Mouse (Mus musculus) stomach, postnatal 0 days (tissue): ENCODE data around the gene Tob2.

ENCODE experiments used
- CTCF ChIP-seq: IDR thresholded peaks from 2 replicates; pipeline ENCODE4 v1.5.1; 2016; ENCODE audit warnings: antibody characterized with exemption, low read depth, mild to moderate bottlenecking, moderate library complexity
- EP300 ChIP-seq: optimal IDR thresholded peaks from 2 replicates; pipeline ENCODE3; 2016; ENCODE audit warnings: antibody characterized with exemption

- TF ChIP-seq CTCF (no peak), EP300 (no peak)
These were observed 30.6 kb upstream of the Tob2 start for GRCm38 (mm10) chr15:81889175-81889574.
